Comparison of ENCODE assay signal across 28 mouse cellular contexts in the genomic region with DNA sequence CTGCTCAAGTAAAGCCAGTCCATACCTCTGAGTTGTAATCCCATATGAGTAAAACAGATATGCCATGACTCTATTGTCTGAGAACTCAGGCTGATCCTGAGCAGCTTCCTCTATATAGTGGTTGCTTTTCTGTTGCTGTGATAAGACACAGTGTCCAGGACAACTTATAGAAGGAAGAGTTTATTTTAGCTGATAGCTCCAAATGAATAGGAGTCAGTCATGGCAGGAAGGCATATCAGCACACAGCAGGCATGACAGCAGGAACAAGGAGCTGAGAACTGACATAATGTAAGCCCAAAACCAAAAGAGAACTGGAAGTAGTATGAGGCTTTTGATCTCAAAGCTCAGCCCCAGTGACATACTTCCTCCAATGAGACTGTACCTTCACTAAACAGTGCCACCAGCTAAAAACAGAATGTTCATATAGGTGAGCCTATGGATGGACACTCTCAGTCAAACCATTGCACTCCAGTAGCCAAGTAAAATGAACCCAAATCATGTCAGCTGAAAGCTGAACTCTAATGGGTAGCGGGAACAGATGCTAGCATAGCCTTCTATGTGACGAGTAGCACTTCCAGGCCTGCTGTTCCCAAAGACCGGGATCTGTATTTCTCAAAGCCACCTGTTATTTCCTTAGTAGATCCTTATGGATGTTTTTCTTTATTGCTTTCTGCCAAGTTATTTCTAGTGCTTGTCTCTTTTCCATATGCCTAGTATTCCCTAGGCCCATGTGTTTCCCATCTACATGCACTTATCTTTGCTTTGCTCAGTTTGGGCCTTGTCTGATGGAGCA.
DNase-seq lines count a peak whose midpoint lies in the region; ATAC-seq lines count a peak whose summit lies in the region.
"Had no signal": no experiment of that assay in that cellular context is flagged by ENCODE, and none has a peak within 500 bp of the region (broad histone marks: within the 10 kb centered on the region; RNA-seq: fewer than 3 reads in every experiment).

No protein-coding gene starts in this region.

- H3K27ac ChIP-seq in forebrain, embryonic 14.5 days (ENCODE audit: low read depth, low read length), result no peak overlapping the region
- H3K27ac ChIP-seq in forebrain, embryonic 12.5 days, result no peak overlapping the region
- no peak overlapping the region for H3K27ac ChIP-seq in heart, embryonic 11.5 days (ENCODE audit: low read depth, low read length)
- no peak overlapping the region for H3K27ac ChIP-seq in hindbrain, embryonic 14.5 days
- H3K27ac ChIP-seq: forebrain, embryonic 15.5 days; heart, embryonic 10.5 days; hindbrain, postnatal 0 days; intestine, embryonic 15.5 days; liver, embryonic 12.5 days; midbrain, embryonic 12.5 days; neural tube, embryonic 12.5 days had no signal

- H3K27me3 ChIP-seq in forebrain, embryonic 14.5 days (replicated peaks; ENCODE audit: control insufficient read depth, insufficient read depth, low read length), result peaks cover 12% of the 10 kb centered on the region
- peaks cover 36% of the 10 kb centered on the region for H3K27me3 ChIP-seq in forebrain, embryonic 12.5 days
- H3K27me3 ChIP-seq in heart, embryonic 11.5 days (ENCODE audit: control insufficient read depth, insufficient read depth, low read length), result no peaks in the 10 kb centered on the region
- H3K27me3 ChIP-seq in hindbrain, embryonic 14.5 days (ENCODE audit: control insufficient read depth, insufficient read depth, low read length), result peaks cover 17% of the 10 kb centered on the region; the same call in 1 of the 2 replicates
- H3K27me3 ChIP-seq: CH12.LX; intestine, embryonic 15.5 days; liver, embryonic 12.5 days; megakaryocyte, embryonic 14.5 days had no signal

- no peaks in the 10 kb centered on the region for H3K36me3 ChIP-seq in forebrain, embryonic 14.5 days (ENCODE audit: control insufficient read depth, insufficient read depth, low read length)
- no peaks in the 10 kb centered on the region for H3K36me3 ChIP-seq in forebrain, embryonic 12.5 days (replicated peaks)
- no peaks in the 10 kb centered on the region for H3K36me3 ChIP-seq in heart, embryonic 11.5 days (ENCODE audit: control insufficient read depth, insufficient read depth, low read length)
- no peaks in the 10 kb centered on the region for H3K36me3 ChIP-seq in hindbrain, embryonic 14.5 days (replicated peaks; ENCODE audit: control insufficient read depth, insufficient read depth)
- H3K36me3 ChIP-seq: forebrain, embryonic 15.5 days; heart, embryonic 10.5 days; intestine, embryonic 15.5 days; liver, embryonic 12.5 days; midbrain, embryonic 12.5 days; neural tube, embryonic 12.5 days had no signal

- no peak overlapping the region for H3K4me2 ChIP-seq in forebrain, embryonic 14.5 days (ENCODE audit: low read length)
- no peak overlapping the region for H3K4me2 ChIP-seq in forebrain, embryonic 12.5 days
- no peak overlapping the region for H3K4me2 ChIP-seq in heart, embryonic 11.5 days
- no peak overlapping the region for H3K4me2 ChIP-seq in hindbrain, embryonic 14.5 days (replicated peaks)
- H3K4me2 ChIP-seq: forebrain, embryonic 15.5 days; intestine, embryonic 15.5 days; liver, embryonic 12.5 days; midbrain, embryonic 12.5 days; neural tube, embryonic 12.5 days had no signal

- H3K4me1 ChIP-seq in forebrain, embryonic 14.5 days (ENCODE audit: control insufficient read depth, insufficient read depth, low read length), result no peaks in the 10 kb centered on the region; the same call in 1 of the 2 replicates
- peaks cover 3% of the 10 kb centered on the region; the same call in 1 of the 2 replicates for H3K4me1 ChIP-seq in forebrain, embryonic 12.5 days
- H3K4me1 ChIP-seq in heart, embryonic 11.5 days (ENCODE audit: control insufficient read depth, insufficient read depth, low read length), result no peaks in the 10 kb centered on the region
- 0 out of 2 replicates have a peak, but pooled peaks cover 3% of the 10 kb centered on the region for H3K4me1 ChIP-seq in hindbrain, embryonic 14.5 days (replicated peaks; ENCODE audit: control insufficient read depth, insufficient read depth, low read length)
- H3K4me1 ChIP-seq: intestine, embryonic 15.5 days; liver, embryonic 12.5 days; megakaryocyte, embryonic 14.5 days; midbrain, embryonic 12.5 days; neural tube, embryonic 12.5 days had no signal

- H3K4me3 ChIP-seq in forebrain, embryonic 14.5 days (ENCODE audit: low read depth, low read length), result no peak overlapping the region
- H3K4me3 ChIP-seq in forebrain, embryonic 12.5 days (replicated peaks), result no peak overlapping the region
- no peak overlapping the region for H3K4me3 ChIP-seq in heart, embryonic 11.5 days (ENCODE audit: low read depth, low read length)
- no peak overlapping the region for H3K4me3 ChIP-seq in hindbrain, embryonic 14.5 days (replicated peaks; ENCODE audit: low read length)
- H3K4me3 ChIP-seq: erythroblast, embryonic 14.5 days; forebrain, embryonic 15.5 days; heart, embryonic 10.5 days; intestine, embryonic 15.5 days; liver, embryonic 12.5 days; megakaryocyte, embryonic 14.5 days; midbrain, embryonic 12.5 days; myocyte; neural tube, embryonic 12.5 days had no signal

- 91% methylated on average over 3 of the region's 3 CpGs for WGBS in forebrain, embryonic 14.5 days
- 92% methylated on average over 3 of the region's 3 CpGs for WGBS in forebrain, embryonic 12.5 days
- 93% methylated on average over 3 of the region's 3 CpGs for WGBS in heart, embryonic 11.5 days (ENCODE audit: insufficient replicate concordance)
- 98% methylated on average over 3 of the region's 3 CpGs for WGBS in hindbrain, embryonic 14.5 days

- no peak for ATAC-seq in forebrain, embryonic 14.5 days
- ATAC-seq in forebrain, embryonic 12.5 days (ENCODE audit: low FRiP score), result no peak
- 0 out of 2 replicates have a peak, but pooled peaks have one; percentile 42 for ATAC-seq in heart, embryonic 11.5 days (replicated peaks; ENCODE audit: insufficient number of reproducible peaks, low FRiP score, low TSS enrichment)
- no peak for ATAC-seq in hindbrain, embryonic 14.5 days (ENCODE audit: low FRiP score)
- ATAC-seq: forebrain, embryonic 15.5 days; hindbrain, postnatal 0 days; intestine, embryonic 15.5 days; liver, embryonic 12.5 days; liver, postnatal 0 days had no signal

- peak; percentile 28 for DNase-seq in forebrain, embryonic 14.5 days (ENCODE audit: low spot score)
- DNase-seq in heart, postnatal 4 days, result no peak
- peak; percentile 18 for DNase-seq in right cerebral cortex, postnatal 25 days
- DNase-seq in right cerebral cortex, postnatal 14 days, result no peak
- DNase-seq in hindbrain, embryonic 14.5 days (ENCODE audit: low spot score), result no peak
- DNase-seq in ovary, adult 18-20 months (ENCODE audit: low spot score), result no peak
- DNase-seq: adrenal gland, adult 8-10 months; cerebellum, adult 11-12 months; cerebellum, adult 9-11 months; gastrocnemius, postnatal 14 days; kidney, adult 8-10 months; kidney, postnatal 14 days; left cerebral cortex, postnatal 4 days; liver, postnatal 0 days; lung, postnatal 36 days had no signal

- H3K9me3 ChIP-seq in forebrain, embryonic 14.5 days (replicated peaks; ENCODE audit: control insufficient read depth, low read length), result no peaks in the 10 kb centered on the region
- no peaks in the 10 kb centered on the region for H3K9me3 ChIP-seq in forebrain, embryonic 12.5 days
- H3K9me3 ChIP-seq in heart, embryonic 11.5 days (replicated peaks; ENCODE audit: control insufficient read depth, low read length), result no peaks in the 10 kb centered on the region
- no peaks in the 10 kb centered on the region for H3K9me3 ChIP-seq in hindbrain, embryonic 14.5 days (ENCODE audit: control insufficient read depth, low read length)
- H3K9me3 ChIP-seq: forebrain, embryonic 15.5 days; heart, embryonic 10.5 days; intestine, embryonic 15.5 days; liver, embryonic 12.5 days; megakaryocyte, embryonic 14.5 days; midbrain, embryonic 12.5 days; neural tube, embryonic 12.5 days had no signal

- H3K9ac ChIP-seq in forebrain, embryonic 14.5 days (ENCODE audit: low read length), result no peak overlapping the region
- H3K9ac ChIP-seq in forebrain, embryonic 12.5 days, result no peak overlapping the region
- H3K9ac ChIP-seq in heart, embryonic 11.5 days (ENCODE audit: low read depth, low read length), result no peak overlapping the region
- H3K9ac ChIP-seq in hindbrain, embryonic 14.5 days, result no peak overlapping the region
- H3K9ac ChIP-seq: forebrain, embryonic 15.5 days; intestine, embryonic 15.5 days; liver, embryonic 12.5 days; liver, postnatal 0 days; midbrain, embryonic 12.5 days; neural tube, embryonic 12.5 days had no signal

Comparison
In these comparisons a context has a peak if more than half of its experiments do, and no peak if none do; other contexts are left out.
1. DNase-seq: peak in forebrain, embryonic 14.5 days (single experiment) and right cerebral cortex, postnatal 25 days (single experiment); none in heart, postnatal 4 days (single experiment), right cerebral cortex, postnatal 14 days (single experiment), hindbrain, embryonic 14.5 days (single experiment) and ovary, adult 18-20 months (single experiment).